In the genomic region with DNA sequence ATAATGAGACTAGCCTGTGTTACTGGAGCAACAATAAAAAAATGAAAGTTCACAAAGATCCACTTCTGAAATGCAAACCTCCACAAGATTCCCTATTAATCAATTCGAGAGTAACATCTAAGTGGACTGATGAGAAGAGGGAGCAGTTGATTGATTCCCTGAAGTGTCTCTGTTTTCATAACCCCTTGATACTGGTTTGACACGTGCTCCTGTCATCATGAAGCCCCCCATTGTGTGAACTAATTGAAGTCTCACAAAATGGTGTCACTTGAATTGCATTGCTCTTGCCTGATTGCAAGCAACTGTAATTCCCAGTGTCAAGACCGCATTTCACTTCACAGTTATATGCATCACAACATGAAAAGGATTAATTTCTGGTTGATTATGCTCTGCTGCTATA, we compare ENCODE assay signal across 19 mouse cellular contexts.
"Had no signal": no experiment of that assay in that cellular context is flagged by ENCODE, and none has a peak within 500 bp of the region (broad histone marks: within the 10 kb centered on the region; RNA-seq: fewer than 3 reads in every experiment).

No protein-coding gene starts in this region.

- DNase-seq: kidney, adult 18-20 months; kidney, adult 9 months; kidney, postnatal 14 days; kidney, postnatal 4 days; left cerebral cortex, postnatal 4 days; liver; lung, adult 18-20 months; lung, postnatal 10 days; lung, postnatal 36 days; thymus, adult 18-20 months; thymus, postnatal 36 days had no signal

- H3K4me2 ChIP-seq: limb, embryonic 13.5 days; liver, embryonic 12.5 days; liver, embryonic 15.5 days; lung, embryonic 15.5 days; neural tube, embryonic 12.5 days; neural tube, embryonic 15.5 days had no signal

- H3K4me1 ChIP-seq: limb, embryonic 13.5 days; liver, embryonic 12.5 days; liver, embryonic 15.5 days; lung, embryonic 15.5 days; megakaryocyte, embryonic 14.5 days; neural tube, embryonic 12.5 days; neural tube, embryonic 15.5 days had no signal

- H3K9ac ChIP-seq: limb, embryonic 13.5 days; liver, embryonic 12.5 days; liver, embryonic 15.5 days; lung, embryonic 15.5 days; neural tube, embryonic 12.5 days; neural tube, embryonic 15.5 days had no signal

- ATAC-seq: intestine, embryonic 16.5 days; liver, embryonic 12.5 days had no signal

- H3K27ac ChIP-seq: limb, embryonic 13.5 days; liver, embryonic 12.5 days; liver, embryonic 15.5 days; lung, embryonic 15.5 days; neural tube, embryonic 12.5 days; neural tube, embryonic 15.5 days had no signal

- H3K36me3 ChIP-seq: limb, embryonic 13.5 days; liver, embryonic 12.5 days; liver, embryonic 15.5 days; lung, embryonic 15.5 days; neural tube, embryonic 12.5 days; neural tube, embryonic 15.5 days had no signal

- H3K4me3 ChIP-seq: limb, embryonic 13.5 days; liver, embryonic 12.5 days; liver, embryonic 15.5 days; lung, embryonic 15.5 days; megakaryocyte, embryonic 14.5 days; neural tube, embryonic 12.5 days; neural tube, embryonic 15.5 days had no signal

- H3K27me3 ChIP-seq: limb, embryonic 13.5 days; liver, embryonic 12.5 days; liver, embryonic 15.5 days; lung, embryonic 15.5 days; megakaryocyte, embryonic 14.5 days; neural tube, embryonic 12.5 days; neural tube, embryonic 15.5 days had no signal

- H3K9me3 ChIP-seq: limb, embryonic 13.5 days; liver, embryonic 12.5 days; liver, embryonic 15.5 days; lung, embryonic 15.5 days; megakaryocyte, embryonic 14.5 days; neural tube, embryonic 12.5 days; neural tube, embryonic 15.5 days had no signal
